Mouse (Mus musculus): ENCODE data around the gene Rnf32.

Gene Rnf32

GRCm38 (mm10) chr5:29273426-29273825, 77.6 kb downstream of the Rnf32 start:
- DNase-seq (ENCODE audit: low spot score): no peak

- DNase-seq (ENCODE audit: low spot score): no peak
Observed at GRCm38 (mm10) chr5:29274746-29275145, 79.0 kb downstream of the Rnf32 start.
